Mouse (Mus musculus): Measurements from ENCODE around the gene Adarb2. TPM values are rescaled to one million over a fixed set of nuclear protein-coding genes. Genes with fewer than 3 reads are reported as not detected.

The Adarb2 gene
- total and polyA plus RNA-seq, 3 experiments: not detected

GRCm38 (mm10) chr13:8424019-8424719 lies 221.5 kb downstream of the Adarb2 start:
- Histone ChIP-seq H3K4me3 (replicated peaks in 1 of 3; ENCODE audit: low read depth in 2 of 3, low read length in 2 of 3, poor library complexity in 1 of 3) (no peak overlapping the region), H3K79me2 (replicated peaks; ENCODE audit: control insufficient read depth, extremely low read depth, insufficient read depth, poor library complexity, severe bottlenecking) (no peaks in the 10 kb centered on the region), H3K4me1 (ENCODE audit: control insufficient read depth in 1 of 2, insufficient read depth in 2 of 2) (no peaks in the 10 kb centered on the region), H3K36me3 (replicated peaks in 1 of 2; ENCODE audit: control insufficient read depth in 1 of 2, insufficient read depth in 1 of 2, low read length in 1 of 2) (no peaks in the 10 kb centered on the region), H3K9me3 (replicated peaks; ENCODE audit: low read length) (no peaks in the 10 kb centered on the region), H3K27ac (ENCODE audit: insufficient read depth, low read depth) (no peak overlapping the region), H3K9ac (ENCODE audit: insufficient read depth, low read depth) (no peak overlapping the region), H3K4me2 (ENCODE audit: insufficient read depth, low read depth, poor library complexity, severe bottlenecking) (no peak overlapping the region), H3K27me3 (replicated peaks) (no peaks in the 10 kb centered on the region)
- TF ChIP-seq UBTF (IDR thresholded peaks at IDR 0.05; ENCODE audit: low read depth, low read length) (no peak), CTCF (conservative IDR thresholded peaks at IDR 0.05 in 1 of 2, IDR thresholded peaks at IDR 0.05 in 1 of 2; ENCODE audit: low read depth in 2 of 2, low read length in 2 of 2) (no peak), RCOR1 (conservative IDR thresholded peaks at IDR 0.05; ENCODE audit: low read depth, low read length) (no peak), POLR2A (IDR thresholded peaks at IDR 0.05; ENCODE audit: low read depth, low read length) (no peak), ETS1 (conservative IDR thresholded peaks at IDR 0.05; ENCODE audit: low read depth, low read length) (no peak), MAZ (IDR thresholded peaks at IDR 0.05; ENCODE audit: low read depth, low read length) (no peak), BHLHE40 (IDR thresholded peaks at IDR 0.05; ENCODE audit: low read depth, low read length) (no peak), MAFK (IDR thresholded peaks at IDR 0.05; ENCODE audit: insufficient replicate concordance, low read length) (no peak), ZMIZ1 (IDR thresholded peaks at IDR 0.05; ENCODE audit: low read depth, low read length) (no peak), CHD1 (IDR thresholded peaks at IDR 0.05; ENCODE audit: low read depth, low read length) (no peak)
- dilution Hi-C loops (cut with MboI; ENCODE audit: extremely low pct_ligation_motif_present, extremely low pct_unique_long_range_greater_than_20kb, low sequenced_read_pairs) (no loop called here), in situ Hi-C loops (cut with MboI; ENCODE audit: low pct_ligation_motif_present, low pct_unique_long_range_greater_than_20kb, low sequenced_read_pairs) (no loop called here)
- no peak for DNase-seq (ENCODE audit: extremely low read depth)

- in situ Hi-C loops (cut with MboI; ENCODE audit: low pct_ligation_motif_present, low pct_unique_long_range_greater_than_20kb, low sequenced_read_pairs) (no loop called here), dilution Hi-C loops (cut with MboI; ENCODE audit: extremely low pct_ligation_motif_present, extremely low pct_unique_long_range_greater_than_20kb, low sequenced_read_pairs) (no loop called here)
- Histone ChIP-seq H3K27me3 (replicated peaks) (no peaks in the 10 kb centered on the region), H3K4me3 (replicated peaks in 1 of 3; ENCODE audit: low read depth in 2 of 3, low read length in 2 of 3, poor library complexity in 1 of 3) (no peak overlapping the region), H3K4me2 (ENCODE audit: insufficient read depth, low read depth, poor library complexity, severe bottlenecking) (no peak overlapping the region), H3K9ac (ENCODE audit: insufficient read depth, low read depth) (no peak overlapping the region), H3K4me1 (ENCODE audit: control insufficient read depth in 1 of 2, insufficient read depth in 2 of 2) (no peaks in the 10 kb centered on the region), H3K27ac (ENCODE audit: insufficient read depth, low read depth) (no peak overlapping the region), H3K79me2 (replicated peaks; ENCODE audit: control insufficient read depth, extremely low read depth, insufficient read depth, poor library complexity, severe bottlenecking) (no peaks in the 10 kb centered on the region), H3K36me3 (replicated peaks in 1 of 2; ENCODE audit: control insufficient read depth in 1 of 2, insufficient read depth in 1 of 2, low read length in 1 of 2) (no peaks in the 10 kb centered on the region), H3K9me3 (replicated peaks; ENCODE audit: low read length) (no peaks in the 10 kb centered on the region)
- no peak for TF ChIP-seq TCF12 (IDR thresholded peaks at IDR 0.05; ENCODE audit: low read depth, low read length)
- TF ChIP-seq NELFE (IDR thresholded peaks at IDR 0.05; ENCODE audit: low read depth, low read length): no peak
- no peak for TF ChIP-seq USF1 (IDR thresholded peaks at IDR 0.05; ENCODE audit: low read depth, low read length)
- no peak for TF ChIP-seq MXI1 (IDR thresholded peaks at IDR 0.05; ENCODE audit: low read depth, low read length)
- no peak for TF ChIP-seq HCFC1 (IDR thresholded peaks at IDR 0.05; ENCODE audit: low read depth, low read length)
- no peak for TF ChIP-seq MYC (IDR thresholded peaks at IDR 0.05; ENCODE audit: low read depth, low read length)
- no peak for TF ChIP-seq ELF1 (IDR thresholded peaks at IDR 0.05; ENCODE audit: low read depth, low read length)
- TF ChIP-seq UBTF (IDR thresholded peaks at IDR 0.05; ENCODE audit: low read depth, low read length): no peak
- no peak for TF ChIP-seq E2F4 (IDR thresholded peaks at IDR 0.05; ENCODE audit: insufficient replicate concordance, low read depth, low read length)
- no peak for TF ChIP-seq JUN (IDR thresholded peaks at IDR 0.05; ENCODE audit: insufficient read depth, low read depth, low read length)
- TF ChIP-seq CHD1 (IDR thresholded peaks at IDR 0.05; ENCODE audit: low read depth, low read length): no peak
- no peak for TF ChIP-seq CHD2 (IDR thresholded peaks at IDR 0.05; ENCODE audit: low read length)
- TF ChIP-seq ZMIZ1 (IDR thresholded peaks at IDR 0.05; ENCODE audit: low read depth, low read length): no peak
- TF ChIP-seq SIN3A (IDR thresholded peaks at IDR 0.05; ENCODE audit: low read length): no peak
- no peak for TF ChIP-seq BHLHE40 (IDR thresholded peaks at IDR 0.05; ENCODE audit: low read depth, low read length)
- TF ChIP-seq ETS1 (conservative IDR thresholded peaks at IDR 0.05; ENCODE audit: low read depth, low read length): no peak
- no peak for TF ChIP-seq NRF1 (IDR thresholded peaks at IDR 0.05; ENCODE audit: low read depth, low read length)
- no peak for TF ChIP-seq SMC3 (IDR thresholded peaks at IDR 0.05; ENCODE audit: low read depth, low read length)
- DNase-seq (ENCODE audit: extremely low read depth): no peak
These were observed 236.6 kb downstream of the Adarb2 start for GRCm38 (mm10) chr13:8439188-8439835.
